Mouse (Mus musculus) spleen, adult 12 weeks (tissue): Measurements from ENCODE around the gene Tgfbr2.

Source experiments
- DNase-seq: peaks from one replicate; pipeline ENCODE4 v3.0.0; 2022; ENCODE audit warnings: low spot score

The Tgfbr2 gene

GRCm38 (mm10) chr9:116174481-116175461 lies at the start of gene Tgfbr2:
TSS of gene Tgfbr2 (minus strand) at chr9:116175360.
- DNase-seq = peak; percentile 69

- DNase-seq = no peak
Measured at GRCm38 (mm10) chr9:116223368-116223767, 48.2 kb upstream of the Tgfbr2 start.

GRCm38 (mm10) chr9:116222643-116223042 lies 47.5 kb upstream of the Tgfbr2 start:
- no peak for DNase-seq

GRCm38 (mm10) chr9:116222000-116222399 lies 46.8 kb upstream of the Tgfbr2 start:
- no peak for DNase-seq

- no peak for DNase-seq
Measured at GRCm38 (mm10) chr9:116221565-116221964, 46.4 kb upstream of the Tgfbr2 start.

DNA sequence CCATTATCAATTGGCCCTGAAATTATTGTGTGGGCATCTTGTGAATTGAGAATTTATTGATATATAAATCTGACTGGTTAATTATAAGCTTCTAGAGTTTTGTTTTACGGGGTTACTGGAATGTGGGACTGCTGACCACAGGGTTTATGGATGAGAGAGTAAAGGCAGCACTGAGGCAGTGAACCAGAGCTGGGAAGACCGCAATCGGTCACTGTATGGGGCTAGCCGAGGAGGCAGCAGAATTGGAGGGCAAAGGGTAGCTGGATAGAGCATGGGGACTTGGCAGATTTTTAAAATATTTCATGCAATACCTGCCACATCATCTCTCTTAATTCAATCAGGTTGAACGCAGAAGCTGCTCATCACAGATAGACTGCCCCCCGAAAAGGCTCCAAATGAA lies 45.5 kb upstream of the Tgfbr2 start:
- no peak for DNase-seq

- no peak for DNase-seq
Measured at GRCm38 (mm10) chr9:116220159-116220515, 45.0 kb upstream of the Tgfbr2 start.

- no peak for DNase-seq
Measured at GRCm38 (mm10) chr9:116219234-116220158, 44.3 kb upstream of the Tgfbr2 start.

DNA sequence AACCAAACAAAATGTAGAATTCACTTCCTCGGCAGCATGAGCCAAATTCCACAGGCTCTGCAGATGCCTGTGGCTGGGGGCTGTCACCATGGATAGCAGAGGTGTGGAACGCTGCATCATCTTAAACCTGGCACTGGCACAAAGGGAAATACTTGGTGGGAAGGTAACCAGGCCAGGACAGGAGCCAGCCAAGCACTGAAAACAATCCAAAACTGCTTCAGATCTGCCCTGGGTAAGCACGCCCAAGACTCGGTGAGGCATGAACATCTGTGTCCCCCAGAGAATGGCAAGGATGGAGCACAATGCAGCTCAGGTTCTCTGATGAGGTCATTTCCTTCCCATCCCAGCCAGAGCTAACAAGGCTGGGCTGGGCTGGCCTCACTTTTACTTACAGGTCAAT lies 43.6 kb upstream of the Tgfbr2 start:
- DNase-seq = peak; percentile 21

- no peak for DNase-seq
Measured at GRCm38 (mm10) chr9:116217099-116217498, 41.9 kb upstream of the Tgfbr2 start.

GRCm38 (mm10) chr9:116216677-116217076 lies 41.5 kb upstream of the Tgfbr2 start:
- peak; percentile 34 for DNase-seq

DNA sequence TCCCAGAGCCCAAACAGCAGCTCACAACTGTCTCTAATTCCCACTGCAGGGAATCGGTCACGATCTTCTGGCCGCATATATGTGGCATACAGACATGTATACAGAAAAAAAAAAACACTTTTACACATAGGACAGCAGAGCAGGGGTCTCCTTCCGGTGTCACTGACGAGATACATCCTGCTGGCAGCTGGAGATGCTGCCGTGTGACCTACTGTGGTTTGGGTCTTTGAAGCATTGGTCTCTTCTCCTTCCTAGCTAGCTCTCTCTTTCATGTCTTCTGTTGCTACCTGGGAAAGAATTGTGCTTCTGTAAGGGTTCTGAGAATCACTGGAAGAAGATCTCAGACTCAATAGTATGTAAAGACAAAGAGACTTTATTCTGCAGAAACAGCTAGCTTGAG lies 39.1 kb upstream of the Tgfbr2 start:
- no peak for DNase-seq

DNA sequence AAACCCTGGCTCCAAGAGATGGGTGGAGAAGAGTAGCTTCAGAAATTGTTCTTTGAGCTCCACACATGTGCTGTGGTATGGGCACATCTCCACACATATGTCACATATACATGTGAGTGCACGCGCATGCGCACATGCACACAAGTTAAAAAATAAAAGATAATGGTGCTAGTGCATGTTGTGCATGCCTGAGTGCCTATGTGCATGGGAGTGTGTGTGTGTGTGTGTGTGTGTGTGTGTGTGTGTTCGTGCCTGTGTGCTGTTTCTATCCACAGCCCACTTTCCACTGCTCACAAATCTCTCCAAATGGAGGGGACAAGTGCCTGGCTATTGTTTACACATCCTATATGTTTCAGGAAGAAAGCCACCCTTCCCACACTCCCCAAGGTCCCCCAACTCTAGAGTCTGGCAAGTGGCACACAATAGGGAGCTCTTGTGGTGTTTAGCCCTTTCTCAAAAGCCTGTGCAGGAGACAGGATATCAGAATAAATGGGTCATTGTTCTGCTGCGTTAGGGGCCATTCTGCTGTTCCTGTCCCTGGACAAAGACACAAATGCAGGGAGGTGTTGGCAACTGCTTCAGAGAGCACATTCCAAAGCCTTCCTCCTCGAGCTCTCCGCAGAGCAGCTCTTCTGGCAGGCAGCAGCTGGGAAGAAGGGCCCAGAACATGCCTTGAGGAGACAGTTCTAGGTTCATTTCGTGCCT lies 37.9 kb upstream of the Tgfbr2 start:
- no peak for DNase-seq

DNA sequence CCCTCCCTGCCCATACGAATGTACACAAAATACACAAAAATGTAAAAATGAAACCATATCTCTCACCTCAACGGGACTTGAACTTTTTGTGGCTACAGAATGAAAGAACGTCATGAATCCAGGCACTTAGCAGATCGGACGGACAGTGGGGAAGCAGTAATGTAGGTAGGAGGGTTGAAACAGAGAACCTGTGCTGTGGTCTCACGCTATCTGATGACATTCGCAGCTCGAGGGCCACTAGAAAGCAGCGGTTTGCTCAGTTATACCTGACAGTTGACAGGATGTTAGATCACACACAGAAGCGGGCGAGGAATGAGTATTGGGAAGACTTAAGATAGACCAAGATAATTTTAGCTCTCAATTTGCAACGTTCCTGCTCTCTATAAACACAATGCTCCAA lies 36.9 kb upstream of the Tgfbr2 start:
- DNase-seq = no peak

DNA sequence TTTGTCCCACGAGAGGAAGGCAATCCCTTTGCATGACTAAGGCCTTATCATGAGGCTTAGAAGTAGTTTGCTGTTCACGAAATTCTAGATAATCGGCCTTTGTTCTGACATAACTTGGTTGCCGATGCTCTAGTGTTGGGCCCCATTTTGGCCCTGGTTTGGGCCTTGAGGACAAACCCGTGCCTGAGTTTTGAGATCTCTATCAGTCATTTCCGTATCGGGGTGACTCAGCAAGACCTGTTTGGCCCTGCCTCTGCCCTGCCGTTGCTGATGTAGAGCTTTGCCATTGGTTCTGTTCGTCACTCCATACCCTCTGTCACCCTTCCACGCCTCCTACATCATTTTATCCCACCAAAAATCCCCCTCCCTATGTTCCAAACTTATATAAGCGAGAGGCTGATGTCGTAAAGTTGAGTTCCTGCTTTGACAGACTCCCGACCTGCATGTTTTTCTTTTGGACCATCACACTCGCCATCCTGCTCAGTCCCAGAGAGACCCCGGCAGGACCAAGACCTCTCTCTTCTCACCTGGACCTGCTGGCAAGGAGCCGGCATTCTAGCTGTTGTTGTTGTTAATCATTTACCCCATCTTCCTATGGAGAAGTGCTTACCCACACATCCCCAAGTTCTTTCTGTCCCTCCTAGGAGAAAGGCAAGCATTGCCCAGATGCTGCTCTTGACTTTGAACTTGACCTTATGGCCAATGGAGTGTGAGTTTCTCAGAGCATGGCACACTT lies 33.2 kb upstream of the Tgfbr2 start:
- DNase-seq = no peak

- no peak for DNase-seq
Measured at GRCm38 (mm10) chr9:116206901-116207300, 31.7 kb upstream of the Tgfbr2 start.

DNA sequence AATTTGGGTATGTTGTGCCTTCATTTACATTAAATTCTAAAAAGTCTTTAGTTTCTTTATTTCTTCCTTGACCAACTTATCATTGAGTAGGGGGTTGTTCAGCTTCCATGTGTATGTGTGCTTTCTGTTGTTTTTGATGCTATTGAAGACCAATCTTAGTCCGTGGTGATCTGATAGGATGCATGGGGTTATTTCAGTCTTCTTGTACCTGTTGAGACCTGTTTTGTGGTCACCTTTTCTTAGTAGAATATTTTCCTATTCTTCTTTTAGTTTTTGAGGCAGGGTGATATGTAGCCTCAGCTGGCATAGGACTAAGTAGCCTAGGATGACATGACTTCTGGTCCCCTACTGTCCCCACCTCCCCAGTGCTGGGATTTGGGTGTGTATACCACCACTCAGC lies 28.5 kb upstream of the Tgfbr2 start:
- DNase-seq = no peak

DNA sequence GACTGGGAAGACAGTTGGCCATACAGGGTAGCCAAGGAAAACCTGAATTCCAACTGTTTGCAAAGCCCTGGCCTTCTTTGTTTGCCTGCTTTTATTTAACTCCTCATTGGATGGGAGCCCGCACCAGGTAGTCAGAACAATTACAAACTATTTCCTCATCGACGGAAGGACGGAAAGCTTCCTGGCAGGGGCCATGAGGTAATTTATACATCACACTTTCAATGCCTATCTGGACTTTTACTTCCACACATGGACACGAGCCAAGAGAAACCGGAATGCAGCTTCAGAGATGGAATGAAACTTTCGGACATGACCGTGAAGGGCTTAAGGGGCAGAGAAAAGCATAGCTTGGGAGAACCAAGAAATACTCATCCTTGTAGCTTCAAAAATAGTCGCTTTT lies 24.0 kb upstream of the Tgfbr2 start:
- DNase-seq = no peak

GRCm38 (mm10) chr9:116198488-116198887 lies 23.3 kb upstream of the Tgfbr2 start:
- DNase-seq = no peak

- DNase-seq = no peak
Measured at GRCm38 (mm10) chr9:116197491-116198170, 22.5 kb upstream of the Tgfbr2 start.
